Mouse (Mus musculus) thymus, adult 2 months (tissue): ENCODE results near the gene Olfr1513.
"Not testable (repeated sequence)": the region's sequence is repeated elsewhere in the genome, so short reads cannot be mapped to it uniquely, and the experiment has no call there.

Experiments
- CTCF ChIP-seq: fragments of 200-500 bp; IDR thresholded peaks from 2 replicates; pipeline ENCODE4 v1.5.1; 2012; ENCODE audit warnings: mild to moderate bottlenecking, control low read depth, low read length, moderate library complexity, borderline replicate concordance; ENCODE audit not compliant: control insufficient read depth, poor library complexity, insufficient read depth; ENCODE audit errors: extremely low read depth
- POLR2A ChIP-seq: fragments of 200-500 bp; IDR thresholded peaks from 2 replicates; pipeline ENCODE4 v1.6.1; 2012; ENCODE audit warnings: mild to moderate bottlenecking, low read length, control low read depth, moderate library complexity; ENCODE audit not compliant: control insufficient read depth, poor library complexity, insufficient read depth; ENCODE audit errors: extremely low read depth

GRCm38 (mm10) chr14:52303517-52303916 lies 52.7 kb downstream of the Olfr1513 start:
- not testable (repeated sequence) for TF ChIP-seq CTCF, POLR2A
